In the genomic region with DNA sequence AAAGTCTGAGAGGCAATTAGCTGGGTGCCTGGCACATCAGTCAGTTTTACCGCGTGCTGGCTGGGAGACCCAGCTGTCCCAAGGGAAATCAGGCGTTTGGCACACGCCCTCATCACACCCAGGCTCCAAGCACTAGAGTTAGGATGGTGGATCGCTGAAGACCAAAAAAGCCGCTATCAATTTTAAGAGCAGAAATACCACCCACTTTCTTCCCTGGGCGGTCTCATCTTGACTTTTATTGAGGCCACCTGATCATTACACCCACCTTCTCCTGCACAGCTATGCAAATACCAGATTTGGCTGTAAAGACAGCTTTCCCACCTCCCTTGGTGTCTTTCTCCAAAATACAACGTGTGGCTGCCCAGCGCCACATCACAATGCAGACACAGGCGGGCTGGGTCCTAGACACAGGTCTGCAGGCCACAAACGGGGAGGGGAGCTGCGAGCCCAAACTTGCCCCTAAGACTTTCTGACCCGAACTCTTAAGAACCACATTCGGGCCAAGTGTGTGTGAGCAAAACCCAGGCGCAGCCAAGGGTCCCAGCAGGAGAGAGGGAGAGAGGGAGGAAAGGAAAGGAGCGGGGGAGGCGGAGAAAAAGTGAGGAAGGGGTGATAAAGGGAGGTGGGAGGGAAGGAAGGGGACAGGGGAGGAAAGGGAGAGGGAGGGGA, we compare ENCODE assay signal across 8 mouse cellular contexts. TPM values are rescaled to one million over a fixed set of nuclear protein-coding genes. Genes with fewer than 3 reads are reported as not detected.
A peak's percentile ranks its signal among the peaks of the same experiment; 100 is the strongest.
DNase-seq lines count a peak whose midpoint lies in the region; ATAC-seq and TF ChIP-seq lines count a peak whose summit lies in the region.

No protein-coding gene starts in this region.

- H3K27ac ChIP-seq in liver, adult 2 months (replicated peaks; ENCODE audit: insufficient read depth, low read depth, low read length): no peak overlapping the region
- H3K27ac ChIP-seq in forebrain, embryonic 14.5 days (ENCODE audit: low read depth, low read length): no peak overlapping the region
- peak overlapping the region; percentile 52 for H3K27ac ChIP-seq in liver, postnatal 0 days (ENCODE audit: low read depth)

- H3K9ac ChIP-seq in liver, adult 2 months (ENCODE audit: low read depth, low read length): peak overlapping the region; percentile 80
- H3K9ac ChIP-seq in forebrain, embryonic 14.5 days (ENCODE audit: low read length): no peak overlapping the region; the same call in 1 of the 2 replicates
- no peak overlapping the region for H3K9ac ChIP-seq in liver, postnatal 0 days (replicated peaks)

- no peak for TF ChIP-seq EP300 in liver, postnatal 0 days (IDR thresholded peaks at IDR 0.05; ENCODE audit: low read depth)

- no peaks in the 10 kb centered on the region for H3K9me3 ChIP-seq in forebrain, embryonic 14.5 days (replicated peaks; ENCODE audit: control insufficient read depth, low read length)
- H3K9me3 ChIP-seq in liver, postnatal 0 days (ENCODE audit: low read length): peaks cover 2% of the 10 kb centered on the region; the same call in 1 of the 2 replicates

- WGBS in liver, adult 2 months: 81% methylated on average over 17 of the region's 17 CpGs
- WGBS in forebrain, embryonic 14.5 days: 11% methylated on average over 17 of the region's 17 CpGs
- WGBS in liver, postnatal 0 days (ENCODE audit: insufficient replicate concordance): 55% methylated on average over 17 of the region's 17 CpGs

- TF ChIP-seq CTCF in liver, adult 2 months (IDR thresholded peaks at IDR 0.05; ENCODE audit: low read depth, low read length): no peak
- no peak for TF ChIP-seq CTCF in liver, postnatal 0 days (IDR thresholded peaks at IDR 0.05; ENCODE audit: low read depth)

- peaks cover 2% of the 10 kb centered on the region; the same call in 1 of the 2 replicates for H3K36me3 ChIP-seq in liver, adult 2 months (ENCODE audit: control insufficient read depth, insufficient read depth, low read length)
- H3K36me3 ChIP-seq in forebrain, embryonic 14.5 days (ENCODE audit: control insufficient read depth, insufficient read depth, low read length): no peaks in the 10 kb centered on the region
- no peaks in the 10 kb centered on the region for H3K36me3 ChIP-seq in liver, postnatal 0 days (replicated peaks; ENCODE audit: insufficient read depth, low read length)

- peaks cover 9% of the 10 kb centered on the region for H3K4me1 ChIP-seq in liver, adult 2 months (ENCODE audit: control insufficient read depth, insufficient read depth, low read length)
- H3K4me1 ChIP-seq in forebrain, embryonic 14.5 days (ENCODE audit: control insufficient read depth, insufficient read depth, low read length): peaks cover 7% of the 10 kb centered on the region; the same call in 1 of the 2 replicates
- H3K4me1 ChIP-seq in liver, postnatal 0 days (ENCODE audit: insufficient read depth): peaks cover 12% of the 10 kb centered on the region

- ATAC-seq in CD4-positive, CD25-positive, alpha-beta regulatory T cell, adult 4 months: no peak
- ATAC-seq in forebrain, embryonic 14.5 days: peak; percentile 38; the same call in 1 of the 2 replicates
- ATAC-seq in liver, postnatal 0 days: no peak
- ATAC-seq in erythroid progenitor cell, adult 5-6 weeks (replicated peaks; ENCODE audit: low FRiP score, poor library complexity, severe bottlenecking): no peak

- peak; percentile 31 for DNase-seq in CD4-positive, CD25-positive, alpha-beta regulatory T cell, adult 2 months (ENCODE audit: low read depth, low spot score)
- DNase-seq in liver, adult 2 months (ENCODE audit: extremely low read depth, low read depth, low spot score): no peak
- DNase-seq in liver: no peak
- DNase-seq in forebrain, embryonic 14.5 days (ENCODE audit: low spot score): peak; percentile 63
- DNase-seq in liver, postnatal 0 days: no peak
- no peak for DNase-seq in embryo, embryonic 10.5 days (ENCODE audit: low spot score)

- H3K79me2 ChIP-seq in liver, adult 2 months (ENCODE audit: control insufficient read depth, insufficient read depth, low read length): peaks cover under 1% of the 10 kb centered on the region

- no peaks in the 10 kb centered on the region for H3K27me3 ChIP-seq in liver, adult 2 months (ENCODE audit: control insufficient read depth, insufficient read depth, low read length)
- H3K27me3 ChIP-seq in forebrain, embryonic 14.5 days (replicated peaks; ENCODE audit: control insufficient read depth, insufficient read depth, low read length): no peaks in the 10 kb centered on the region
- H3K27me3 ChIP-seq in liver, postnatal 0 days (ENCODE audit: insufficient read depth, low read length): no peaks in the 10 kb centered on the region

- no peak overlapping the region for H3K4me3 ChIP-seq in liver, adult 2 months (ENCODE audit: insufficient read depth, low read depth, low read length)
- peak overlapping the region; percentile 41 for H3K4me3 ChIP-seq in forebrain, embryonic 14.5 days (ENCODE audit: low read depth, low read length)
- peak overlapping the region; percentile 53 for H3K4me3 ChIP-seq in liver, postnatal 0 days (ENCODE audit: low read depth, low read length)

- H3K4me2 ChIP-seq in forebrain, embryonic 14.5 days (ENCODE audit: low read length): peak overlapping the region; percentile 90
- peak overlapping the region; percentile 94 for H3K4me2 ChIP-seq in liver, postnatal 0 days (ENCODE audit: low read depth, low read length)

- TF ChIP-seq POLR2A in liver, adult 2 months (IDR thresholded peaks at IDR 0.05; ENCODE audit: extremely low read depth, insufficient read depth, low read length): no peak

RNA-seq across cellular contexts. Expression of gene Gm42791, which starts 19.8 kb away (rescaled TPM):
- polyA plus RNA-seq in CD4-positive, CD25-positive, alpha-beta regulatory T cell, adult 4 months (2017; shearing (Covaris generic)): 1 to 10 TPM; 1.3 to 1.4 TPM
- not detected in 2 replicates for total RNA-seq in liver, adult 2 months (2014; rRNA removed)
- not detected in 2 replicates for polyA plus RNA-seq in liver, adult 2 months (2012; rRNA removed)
- 8.4 TPM in 1 of 2 replicates, not detected in the other for polyA plus RNA-seq in forebrain, embryonic 14.5 days (2014; fragmentation: Nextera tagmentation; extraction: Ambion mirVana)
- polyA plus RNA-seq in liver, postnatal 0 days (2015; fragmentation: Nextera tagmentation; extraction: Ambion mirVana): 0.42 TPM in 1 of 2 replicates, not detected in the other
- total RNA-seq in erythroid progenitor cell, adult 5-6 weeks (2015; ENCODE audit: low replicate concordance): not detected in 2 replicates
- total RNA-seq in erythroid progenitor cell, adult 5-6 weeks (2017; ENCODE audit: low replicate concordance): not detected in 2 replicates

Comparison
In these comparisons a context has a peak if more than half of its experiments do, and no peak if none do; other contexts are left out.
1. DNase-seq: peak in CD4-positive, CD25-positive, alpha-beta regulatory T cell, adult 2 months (single experiment) and forebrain, embryonic 14.5 days (single experiment); none in liver, adult 2 months (single experiment), liver (single experiment), liver, postnatal 0 days (single experiment) and embryo, embryonic 10.5 days (single experiment).